Mouse (Mus musculus): Measurements from ENCODE around the gene Jak1. TPM values are rescaled to one million over a fixed set of nuclear protein-coding genes. Genes with fewer than 3 reads are reported as not detected.

Gene Jak1
- polyA plus RNA-seq, 1 experiment: 72.3 TPM

GRCm38 (mm10) chr4:101296836-101297235 lies 31.8 kb upstream of the Jak1 start:
- H3K27ac ChIP-seq (ENCODE audit: insufficient read depth, low read length): no peak overlapping the region
- TF ChIP-seq POLR2A (IDR thresholded peaks at IDR 0.05; ENCODE audit: extremely low read depth, insufficient read depth, low read length): no peak
- no peak for TF ChIP-seq CTCF (IDR thresholded peaks at IDR 0.05; ENCODE audit: extremely low read depth, insufficient read depth, low read length)

GRCm38 (mm10) chr4:101295788-101296187 lies 30.7 kb upstream of the Jak1 start:
- H3K4me1 ChIP-seq (ENCODE audit: control insufficient read depth, insufficient read depth, low read length): no peaks in the 10 kb centered on the region
- H3K27ac ChIP-seq (ENCODE audit: insufficient read depth, low read length): no peak overlapping the region
- TF ChIP-seq CTCF (IDR thresholded peaks at IDR 0.05; ENCODE audit: extremely low read depth, insufficient read depth, low read length): no peak
- no peak for TF ChIP-seq POLR2A (IDR thresholded peaks at IDR 0.05; ENCODE audit: extremely low read depth, insufficient read depth, low read length)
- no peak overlapping the region for H3K4me3 ChIP-seq (ENCODE audit: insufficient read depth, low read length)

More at GRCm38 (mm10) chr4:101296836-101297235, 31.8 kb upstream of the Jak1 start:
- no peaks in the 10 kb centered on the region for H3K4me1 ChIP-seq (ENCODE audit: control insufficient read depth, insufficient read depth, low read length)
- H3K4me3 ChIP-seq (ENCODE audit: insufficient read depth, low read length): no peak overlapping the region

GRCm38 (mm10) chr4:101293661-101294060 lies 28.6 kb upstream of the Jak1 start:
- no peak for TF ChIP-seq POLR2A (IDR thresholded peaks at IDR 0.05; ENCODE audit: extremely low read depth, insufficient read depth, low read length)
- Histone ChIP-seq H3K27ac (ENCODE audit: insufficient read depth, low read length) (no peak overlapping the region), H3K4me1 (ENCODE audit: control insufficient read depth, insufficient read depth, low read length) (no peaks in the 10 kb centered on the region), H3K4me3 (ENCODE audit: insufficient read depth, low read length) (0 out of 2 replicates have a peak overlapping the region, but pooled peaks have one; percentile 12)

GRCm38 (mm10) chr4:101292736-101293541 lies 27.9 kb upstream of the Jak1 start:
- 0 out of 2 replicates have a peak overlapping the region, but pooled peaks have one; percentile 12 for H3K4me3 ChIP-seq (ENCODE audit: insufficient read depth, low read length)
- TF ChIP-seq POLR2A (IDR thresholded peaks at IDR 0.05; ENCODE audit: extremely low read depth, insufficient read depth, low read length) (no peak), CTCF (IDR thresholded peaks at IDR 0.05; ENCODE audit: extremely low read depth, insufficient read depth, low read length) (no peak)
- no peaks in the 10 kb centered on the region for H3K4me1 ChIP-seq (ENCODE audit: control insufficient read depth, insufficient read depth, low read length)
- no peak overlapping the region for H3K27ac ChIP-seq (ENCODE audit: insufficient read depth, low read length)

DNA sequence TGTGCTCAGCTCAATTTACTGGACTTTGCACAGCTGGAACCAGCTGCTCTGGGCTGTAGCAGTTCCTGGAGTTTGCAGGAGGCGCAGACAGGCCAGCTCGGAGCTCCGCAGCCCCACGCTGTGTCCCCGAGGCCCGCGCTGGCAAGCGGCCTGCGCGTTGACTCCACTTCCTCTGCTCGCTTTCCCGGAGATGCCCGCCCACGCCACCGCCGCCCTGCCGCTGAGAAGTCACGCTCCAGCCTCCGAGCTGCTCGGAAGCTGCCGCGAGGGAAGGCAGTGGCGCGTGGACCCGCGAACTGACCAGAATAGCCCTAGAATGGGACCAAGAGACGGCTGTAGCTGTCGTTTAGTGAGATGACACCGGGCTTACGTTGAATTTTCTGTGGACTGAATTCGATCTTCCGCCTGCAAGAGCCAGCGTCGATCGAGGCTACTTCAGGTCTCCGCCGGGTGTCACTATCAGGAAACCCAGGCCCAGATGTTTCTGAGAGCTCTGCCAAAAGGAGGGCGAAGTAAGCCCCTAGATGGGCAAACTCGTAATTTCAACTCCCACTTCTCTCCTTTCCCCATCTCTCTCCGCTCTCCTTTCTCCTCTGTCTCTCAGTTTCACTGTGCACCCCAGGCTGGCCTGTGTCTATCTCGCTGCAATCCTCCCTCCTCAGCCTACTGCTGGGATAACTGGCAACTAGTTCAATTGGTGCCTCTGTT lies 27.1 kb upstream of the Jak1 start:
- peak overlapping the region; percentile 23 for H3K4me3 ChIP-seq (ENCODE audit: insufficient read depth, low read length)
- H3K27ac ChIP-seq (ENCODE audit: insufficient read depth, low read length): no peak overlapping the region
- TF ChIP-seq POLR2A (IDR thresholded peaks at IDR 0.05; ENCODE audit: extremely low read depth, insufficient read depth, low read length): no peak
- no peak for TF ChIP-seq CTCF (IDR thresholded peaks at IDR 0.05; ENCODE audit: extremely low read depth, insufficient read depth, low read length)
- no peaks in the 10 kb centered on the region for H3K4me1 ChIP-seq (ENCODE audit: control insufficient read depth, insufficient read depth, low read length)

GRCm38 (mm10) chr4:101288292-101288691 lies 23.2 kb upstream of the Jak1 start:
- no peaks in the 10 kb centered on the region for H3K4me1 ChIP-seq (ENCODE audit: control insufficient read depth, insufficient read depth, low read length)
- no peak for TF ChIP-seq CTCF (IDR thresholded peaks at IDR 0.05; ENCODE audit: extremely low read depth, insufficient read depth, low read length)
- TF ChIP-seq POLR2A (IDR thresholded peaks at IDR 0.05; ENCODE audit: extremely low read depth, insufficient read depth, low read length): no peak
- H3K4me3 ChIP-seq (ENCODE audit: insufficient read depth, low read length): no peak overlapping the region
- H3K27ac ChIP-seq (ENCODE audit: insufficient read depth, low read length): no peak overlapping the region

DNA sequence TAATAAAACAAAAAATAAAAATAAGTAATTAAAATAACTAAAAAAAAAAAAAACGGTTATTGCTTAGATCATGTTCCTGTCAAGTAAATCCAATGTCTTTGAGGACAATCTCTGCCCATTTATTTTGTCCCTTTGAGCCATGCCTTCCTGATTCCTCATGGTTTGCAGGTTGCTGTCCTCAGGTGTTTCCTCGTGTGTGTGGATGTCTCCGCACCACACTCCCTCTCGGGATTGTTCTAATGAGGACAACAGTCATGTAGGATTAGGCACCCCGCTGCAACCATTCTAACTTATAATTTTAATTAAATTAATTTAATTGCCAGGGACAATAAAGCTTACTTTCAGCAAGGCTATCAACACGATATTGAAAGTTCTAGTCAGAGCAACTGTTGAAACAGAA lies 21.5 kb upstream of the Jak1 start:
- Histone ChIP-seq H3K4me3 (ENCODE audit: insufficient read depth, low read length) (no peak overlapping the region), H3K4me1 (ENCODE audit: control insufficient read depth, insufficient read depth, low read length) (no peaks in the 10 kb centered on the region), H3K27ac (ENCODE audit: insufficient read depth, low read length) (no peak overlapping the region)
- TF ChIP-seq CTCF (IDR thresholded peaks at IDR 0.05; ENCODE audit: extremely low read depth, insufficient read depth, low read length) (no peak), POLR2A (IDR thresholded peaks at IDR 0.05; ENCODE audit: extremely low read depth, insufficient read depth, low read length) (no peak)

GRCm38 (mm10) chr4:101285906-101286432 lies 20.9 kb upstream of the Jak1 start:
- H3K4me1 ChIP-seq (ENCODE audit: control insufficient read depth, insufficient read depth, low read length): no peaks in the 10 kb centered on the region
- H3K4me3 ChIP-seq (ENCODE audit: insufficient read depth, low read length): no peak overlapping the region
- no peak overlapping the region for H3K27ac ChIP-seq (ENCODE audit: insufficient read depth, low read length)
- no peak for TF ChIP-seq POLR2A (IDR thresholded peaks at IDR 0.05; ENCODE audit: extremely low read depth, insufficient read depth, low read length)
- TF ChIP-seq CTCF (IDR thresholded peaks at IDR 0.05; ENCODE audit: extremely low read depth, insufficient read depth, low read length): no peak

GRCm38 (mm10) chr4:101283938-101284337 lies 18.9 kb upstream of the Jak1 start:
- no peak overlapping the region for H3K27ac ChIP-seq (ENCODE audit: insufficient read depth, low read length)
- H3K4me3 ChIP-seq (ENCODE audit: insufficient read depth, low read length): no peak overlapping the region
- TF ChIP-seq CTCF (IDR thresholded peaks at IDR 0.05; ENCODE audit: extremely low read depth, insufficient read depth, low read length) (no peak), POLR2A (IDR thresholded peaks at IDR 0.05; ENCODE audit: extremely low read depth, insufficient read depth, low read length) (no peak)
- H3K4me1 ChIP-seq (ENCODE audit: control insufficient read depth, insufficient read depth, low read length): no peaks in the 10 kb centered on the region

Measured in cortical plate, adult 2 months (tissue).